Mouse (Mus musculus): ENCODE measurements around the gene Fxyd6. TPM values are rescaled to one million over a fixed set of nuclear protein-coding genes. Genes with fewer than 3 reads are reported as not detected.

The Fxyd6 gene
- not detected in 2 replicates for total RNA-seq (2017)

- ATAC-seq (ENCODE audit: extremely low read depth, insufficient number of reproducible peaks, low FRiP score, poor library complexity, severe bottlenecking) = no peak
Measured at GRCm38 (mm10) chr9:45370117-45370561, at the start of gene Fxyd6. TSS of gene Fxyd6 (plus strand) at chr9:45370185.

DNA sequence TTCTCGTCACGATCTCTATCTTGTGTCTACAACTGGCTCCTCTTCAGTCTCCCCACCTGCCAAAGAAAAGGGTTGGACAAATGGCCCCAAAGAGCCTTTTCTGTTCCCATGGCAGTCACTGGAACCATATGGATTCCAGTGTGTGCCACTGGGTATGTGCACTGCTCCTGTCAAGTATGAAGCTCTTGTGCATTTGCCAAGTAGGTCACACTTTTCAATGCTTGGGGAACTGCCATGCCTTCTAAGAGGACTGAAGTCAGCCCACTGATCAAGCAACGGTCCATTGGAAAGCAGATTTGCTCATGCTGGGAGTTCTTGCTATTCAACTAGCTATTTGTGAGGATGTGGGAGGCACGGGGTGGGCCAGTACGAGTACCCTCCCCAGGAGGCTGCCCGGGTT lies 48.5 kb upstream of the Fxyd6 start:
- ATAC-seq (ENCODE audit: extremely low read depth, insufficient number of reproducible peaks, low FRiP score, poor library complexity, severe bottlenecking) = no peak

GRCm38 (mm10) chr9:45321946-45322430 lies 48.0 kb upstream of the Fxyd6 start:
- no peak for ATAC-seq (ENCODE audit: extremely low read depth, insufficient number of reproducible peaks, low FRiP score, poor library complexity, severe bottlenecking)

GRCm38 (mm10) chr9:45326390-45326789 lies 43.6 kb upstream of the Fxyd6 start:
- ATAC-seq (ENCODE audit: extremely low read depth, insufficient number of reproducible peaks, low FRiP score, poor library complexity, severe bottlenecking) = no peak

- ATAC-seq (ENCODE audit: extremely low read depth, insufficient number of reproducible peaks, low FRiP score, poor library complexity, severe bottlenecking) = no peak
Measured at GRCm38 (mm10) chr9:45328263-45328662, 41.7 kb upstream of the Fxyd6 start.

DNA sequence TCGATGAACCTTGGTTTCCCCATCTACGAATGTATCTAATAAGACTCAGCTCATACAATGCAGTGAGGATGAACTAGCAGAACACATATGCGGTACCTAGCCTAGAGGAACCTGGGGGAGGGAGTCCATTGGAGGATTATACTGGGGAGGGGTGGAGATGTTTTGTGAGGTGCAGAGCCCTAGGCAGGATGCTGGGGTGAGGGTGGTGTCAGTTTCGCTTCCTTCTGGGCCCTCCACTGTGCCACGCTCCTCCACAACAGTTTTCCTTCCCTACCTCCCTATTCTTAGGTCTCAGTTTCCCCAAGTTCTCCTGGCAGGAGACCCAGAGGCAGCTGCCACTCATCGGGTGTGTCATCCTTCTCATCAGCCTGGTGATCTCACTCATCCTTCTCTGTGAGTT lies 40.4 kb upstream of the Fxyd6 start:
- peak; percentile 65 for ATAC-seq (ENCODE audit: extremely low read depth, insufficient number of reproducible peaks, low FRiP score, poor library complexity, severe bottlenecking)

DNA sequence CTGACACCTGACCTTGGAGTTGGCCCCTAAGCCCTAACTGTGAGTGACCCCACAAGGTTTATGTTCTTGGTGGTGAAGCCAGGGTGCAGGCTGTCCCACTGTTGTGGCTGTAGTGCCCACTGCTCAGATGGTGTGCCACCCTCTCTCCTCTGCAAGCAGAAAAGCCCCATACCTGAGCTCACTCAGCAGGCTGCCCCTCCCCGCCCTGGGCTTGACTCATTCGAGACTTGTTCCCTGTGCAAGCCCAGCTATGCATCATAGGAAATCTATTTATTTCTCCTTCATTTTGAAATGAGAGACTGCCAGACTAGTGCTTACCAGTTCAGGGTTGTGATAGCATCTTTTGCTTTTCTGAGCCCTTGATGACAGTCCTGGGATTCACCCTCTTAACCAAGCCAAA lies 32.6 kb upstream of the Fxyd6 start:
- no peak for ATAC-seq (ENCODE audit: extremely low read depth, insufficient number of reproducible peaks, low FRiP score, poor library complexity, severe bottlenecking)

DNA sequence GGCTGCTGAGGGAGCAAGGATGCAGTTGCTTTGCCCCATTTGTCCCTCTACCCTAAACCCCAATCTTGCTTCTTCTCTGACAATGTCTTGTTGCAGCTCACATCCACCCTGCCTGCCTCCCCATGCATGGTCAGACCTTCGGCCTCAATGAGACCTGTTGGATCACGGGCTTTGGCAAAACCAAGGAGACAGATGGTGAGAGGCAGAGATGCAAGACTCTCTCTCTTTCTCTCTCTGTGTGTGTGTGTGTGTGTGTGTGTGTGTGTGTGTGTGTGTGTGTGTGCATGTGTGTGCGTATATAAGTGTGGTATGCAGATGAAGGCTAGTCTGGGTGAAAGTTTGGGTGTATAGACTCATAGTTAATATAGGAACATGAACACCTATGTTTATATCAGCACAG lies 26.9 kb upstream of the Fxyd6 start:
- ATAC-seq (ENCODE audit: extremely low read depth, insufficient number of reproducible peaks, low FRiP score, poor library complexity, severe bottlenecking) = no peak

- ATAC-seq (ENCODE audit: extremely low read depth, insufficient number of reproducible peaks, low FRiP score, poor library complexity, severe bottlenecking) = 0 out of 2 replicates have a peak, but pooled peaks have one; percentile 11
Measured at GRCm38 (mm10) chr9:45345516-45345915, 24.5 kb upstream of the Fxyd6 start.

DNA sequence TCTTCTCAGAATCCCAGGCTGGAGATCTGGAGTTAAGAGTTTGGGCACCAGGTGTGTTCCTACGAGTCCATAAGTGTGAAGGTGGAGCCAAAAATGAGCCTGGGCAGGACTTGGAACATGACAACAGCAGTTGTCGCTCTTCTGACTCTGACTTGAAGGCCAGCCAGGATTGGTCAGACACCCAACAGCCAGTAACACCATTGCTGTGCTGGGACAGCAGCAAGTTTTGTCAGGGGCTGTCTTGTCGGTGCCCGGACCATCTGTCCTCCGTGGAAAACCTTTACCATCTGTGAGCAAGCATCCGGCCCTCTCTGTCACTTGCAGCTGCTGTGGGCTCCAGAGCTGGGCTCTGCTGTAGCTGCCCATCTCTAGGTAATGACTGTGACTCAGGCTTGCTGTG lies 23.7 kb upstream of the Fxyd6 start:
- ATAC-seq (ENCODE audit: extremely low read depth, insufficient number of reproducible peaks, low FRiP score, poor library complexity, severe bottlenecking) = no peak

GRCm38 (mm10) chr9:45348560-45348959 lies 21.4 kb upstream of the Fxyd6 start:
- no peak for ATAC-seq (ENCODE audit: extremely low read depth, insufficient number of reproducible peaks, low FRiP score, poor library complexity, severe bottlenecking)

DNA sequence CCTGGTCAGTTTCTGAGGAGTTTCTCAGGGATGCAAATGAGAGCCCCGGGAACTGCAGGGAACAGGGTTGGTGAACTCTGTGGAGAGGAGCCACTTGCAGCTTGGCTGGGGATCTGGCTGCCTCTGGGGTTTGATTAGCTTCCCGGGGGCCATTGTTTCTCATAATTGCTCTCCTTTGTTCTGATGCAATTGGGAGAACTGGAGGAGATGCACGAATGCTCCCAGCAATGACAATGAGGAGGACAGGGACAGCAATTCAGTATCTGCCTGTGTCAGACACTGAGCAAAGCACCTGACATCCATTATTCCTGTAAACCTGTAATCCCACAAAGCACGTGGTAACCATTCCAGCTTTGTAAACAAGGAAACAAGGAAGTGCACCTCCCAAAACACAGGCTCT lies 20.8 kb upstream of the Fxyd6 start:
- no peak for ATAC-seq (ENCODE audit: extremely low read depth, insufficient number of reproducible peaks, low FRiP score, poor library complexity, severe bottlenecking)

DNA sequence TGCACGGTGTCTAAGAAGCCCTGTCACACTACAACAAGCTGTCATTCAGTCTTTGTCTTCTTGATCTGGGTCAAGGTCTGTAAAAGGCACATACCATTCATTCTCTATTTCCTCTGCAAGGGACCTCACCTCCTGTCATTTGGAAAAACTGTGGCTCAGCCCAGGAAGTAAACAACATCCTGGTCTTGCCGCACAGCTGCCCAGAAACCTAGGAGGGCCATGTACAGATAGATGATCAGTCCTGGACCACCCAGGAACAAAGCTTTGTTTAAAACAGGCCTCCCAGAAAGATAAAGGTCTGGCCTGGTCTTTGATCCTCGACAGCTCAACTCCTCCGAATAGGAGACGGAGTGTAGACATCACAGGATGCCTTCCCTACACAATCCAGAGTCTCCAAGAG lies 20.1 kb upstream of the Fxyd6 start:
- no peak for ATAC-seq (ENCODE audit: extremely low read depth, insufficient number of reproducible peaks, low FRiP score, poor library complexity, severe bottlenecking)

GRCm38 (mm10) chr9:45355192-45355591 lies 14.8 kb upstream of the Fxyd6 start:
- ATAC-seq (ENCODE audit: extremely low read depth, insufficient number of reproducible peaks, low FRiP score, poor library complexity, severe bottlenecking) = no peak

DNA sequence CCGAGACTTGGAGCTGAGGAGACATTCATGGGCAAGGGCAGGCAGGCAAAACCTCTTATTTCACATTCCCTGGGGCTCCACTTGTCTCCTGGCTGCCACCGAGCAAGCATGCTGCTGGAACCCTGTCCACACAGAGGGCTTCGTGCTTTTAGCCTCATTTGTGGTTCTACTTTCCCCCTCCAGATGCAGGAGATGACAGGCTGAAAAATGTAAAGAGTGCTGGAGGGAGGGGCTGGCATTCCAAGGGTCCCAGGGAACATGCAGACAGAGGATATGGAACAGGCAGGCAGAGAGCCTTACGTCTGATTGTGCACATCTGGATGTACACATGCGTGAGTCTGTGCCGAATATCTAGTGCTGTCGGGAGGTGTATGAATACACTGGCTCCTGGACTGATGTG lies 11.6 kb upstream of the Fxyd6 start:
- ATAC-seq (ENCODE audit: extremely low read depth, insufficient number of reproducible peaks, low FRiP score, poor library complexity, severe bottlenecking) = no peak

- no peak for ATAC-seq (ENCODE audit: extremely low read depth, insufficient number of reproducible peaks, low FRiP score, poor library complexity, severe bottlenecking)
Measured at GRCm38 (mm10) chr9:45362051-45362461, 7.9 kb upstream of the Fxyd6 start.

- ATAC-seq (ENCODE audit: extremely low read depth, insufficient number of reproducible peaks, low FRiP score, poor library complexity, severe bottlenecking) = no peak
Measured at GRCm38 (mm10) chr9:45363639-45364214, 6.3 kb upstream of the Fxyd6 start.

DNA sequence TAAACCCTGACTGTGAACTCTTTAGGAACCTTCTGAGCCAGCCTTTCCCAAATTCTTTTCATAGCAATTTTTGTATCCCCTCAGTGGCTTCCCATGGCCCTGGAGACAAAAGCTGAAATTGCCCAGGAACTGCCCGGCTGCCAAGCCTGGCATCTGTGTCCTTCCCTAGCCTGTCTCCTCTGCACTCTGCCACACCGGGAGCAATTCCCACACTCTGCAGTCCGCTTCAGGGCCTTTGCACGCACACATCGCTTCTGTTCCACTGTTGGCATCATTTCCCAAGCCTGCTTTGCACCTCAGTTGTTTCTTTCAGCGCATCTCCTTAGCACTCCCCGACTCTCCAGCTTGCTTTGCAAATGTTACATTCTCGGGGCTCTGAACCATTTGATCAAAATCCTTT lies 2.3 kb upstream of the Fxyd6 start:
- no peak for ATAC-seq (ENCODE audit: extremely low read depth, insufficient number of reproducible peaks, low FRiP score, poor library complexity, severe bottlenecking)

DNA sequence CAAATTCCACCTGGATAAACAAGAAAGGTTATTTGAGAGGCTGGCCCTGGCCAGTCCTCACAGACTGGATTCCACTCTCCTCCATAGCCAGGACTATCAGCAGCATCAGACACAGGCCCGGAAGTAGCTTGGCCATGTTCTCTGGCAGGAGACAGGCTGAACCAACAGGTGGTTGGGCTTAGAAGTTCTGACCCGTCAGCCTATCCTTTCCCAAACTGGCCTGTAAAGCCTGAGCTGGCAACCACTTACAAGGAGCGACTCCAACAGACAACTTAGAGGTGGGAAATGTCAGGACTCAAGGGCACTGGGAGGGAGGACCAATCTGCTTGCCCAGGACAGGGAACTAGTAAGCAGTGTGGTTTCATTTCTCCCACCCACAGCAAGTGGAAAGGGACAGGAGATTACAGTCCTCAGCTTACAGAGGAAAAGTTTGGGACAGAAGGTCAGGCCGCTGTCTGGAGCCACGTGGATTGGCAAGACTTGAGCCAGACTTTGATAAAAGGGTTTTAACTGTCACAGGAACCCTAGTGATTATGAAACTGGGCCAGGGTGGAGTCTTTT lies 1.6 kb upstream of the Fxyd6 start:
- no peak for ATAC-seq (ENCODE audit: extremely low read depth, insufficient number of reproducible peaks, low FRiP score, poor library complexity, severe bottlenecking)

GRCm38 (mm10) chr9:45370616-45371336 lies 791 bp downstream of the Fxyd6 start:
- no peak for ATAC-seq (ENCODE audit: extremely low read depth, insufficient number of reproducible peaks, low FRiP score, poor library complexity, severe bottlenecking)
